Mouse (Mus musculus) midbrain, embryonic 11.5 days (tissue): Measurements from ENCODE around the gene Thy1. TPM values are rescaled to one million over a fixed set of nuclear protein-coding genes. Genes with fewer than 3 reads are reported as not detected.
A peak's percentile ranks its signal among the peaks of the same experiment; 100 is the strongest.

Source experiments
- ATAC-seq: fragments of 200-750 bp; cut with Nextera tagmentation; 2 replicates; pipeline ENCODE4 v1.8.0; 2017; ENCODE audit warnings: moderate TSS enrichment, moderate library complexity; ENCODE audit not compliant: low FRiP score
- DNase-seq: peaks from one replicate; pipeline ENCODE4 v3.0.0; 2015; ENCODE audit warnings: low spot score; ENCODE audit errors: missing footprints
- H3K27ac ChIP-seq: fragments of 300-500 bp; sonication (generic); 2 replicates; pipeline ENCODE4 v1.5.1; 2014; ENCODE audit warnings: low read depth, low read length
- H3K27me3 ChIP-seq: fragments of 300-500 bp; sonication (generic); 2 replicates; pipeline ENCODE4 v1.6.1; 2014; ENCODE audit warnings: mild to moderate bottlenecking, low read length, moderate library complexity, mixed read lengths; ENCODE audit not compliant: control insufficient read depth, insufficient read depth
- H3K36me3 ChIP-seq: fragments of 300-500 bp; sonication (generic); 2 replicates; pipeline ENCODE4 v1.6.1; 2014; ENCODE audit warnings: mild to moderate bottlenecking, low read length, moderate library complexity, mixed read lengths; ENCODE audit not compliant: control insufficient read depth, insufficient read depth
- H3K4me1 ChIP-seq: fragments of 300-500 bp; sonication (generic); 2 replicates; pipeline ENCODE4 v1.6.1; 2014; ENCODE audit warnings: low read length; ENCODE audit not compliant: control insufficient read depth, insufficient read depth
- H3K4me2 ChIP-seq: fragments of 300-500 bp; sonication (generic); 2 replicates; pipeline ENCODE4 v1.6.1; 2014; ENCODE audit warnings: mild to moderate bottlenecking, moderate library complexity
- H3K4me3 ChIP-seq: fragments of 300-500 bp; sonication (generic); 2 replicates; pipeline ENCODE4 v1.5.1; 2014; ENCODE audit warnings: low read depth, low read length
- H3K9ac ChIP-seq: fragments of 300-500 bp; sonication (generic); 2 replicates; pipeline ENCODE4 v1.6.1; 2014; ENCODE audit warnings: low read length
- H3K9me3 ChIP-seq: fragments of 300-500 bp; sonication (generic); 2 replicates; pipeline ENCODE4 v1.6.1; 2016; ENCODE audit warnings: low read length; ENCODE audit not compliant: control insufficient read depth
- WGBS: fragments of 180-500 bp; shearing (Covaris S2); extraction: QIAGEN DNeasy Blood & Tissue Kit; methylation state at CpG from one replicate; pipeline ENCODE4 v1.1.7; 2014; 5-methylcytosine and 5-hydroxymethylcytosine counted together
- polyA plus RNA-seq: library from polyadenylated mRNA; unstranded; fragments of >200 nt; fragmentation: Nextera tagmentation; extraction: Ambion mirVana; gene quantifications from 2 replicates; pipeline ENCODE4 v1.2.1, GENCODE M21; 2014

Gene Thy1
- polyA plus RNA-seq, 1 experiment from 2014 or later: not detected

DNA sequence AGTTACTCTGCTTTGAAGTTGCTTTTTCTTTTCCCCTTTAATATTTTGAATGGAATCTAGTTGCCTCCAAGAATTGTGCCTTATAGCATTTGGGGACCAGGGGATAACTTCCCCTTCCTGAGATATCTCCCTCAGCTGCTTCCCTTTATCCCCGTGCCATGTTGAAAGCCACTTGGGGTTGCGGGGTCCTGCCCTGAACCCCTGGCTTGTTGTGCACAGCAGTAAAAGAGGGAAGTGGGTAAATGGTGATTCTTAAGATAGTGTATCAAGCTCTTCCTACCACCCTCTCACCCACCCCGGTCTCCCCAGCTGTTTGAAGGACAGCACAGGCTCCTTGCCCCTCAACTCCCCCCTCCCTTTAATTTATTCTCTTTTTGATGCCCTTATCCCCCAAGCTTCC is 51.6 kb downstream of the Thy1 start:
- no peaks in the 10 kb centered on the region for H3K27me3 ChIP-seq
- no peak overlapping the region for H3K4me3 ChIP-seq
- peaks cover 15% of the 10 kb centered on the region for H3K4me1 ChIP-seq
- ATAC-seq (no peak), DNase-seq (no peak)
- no peaks in the 10 kb centered on the region for H3K9me3 ChIP-seq
- no peak overlapping the region for H3K27ac ChIP-seq
- no peak overlapping the region for H3K9ac ChIP-seq
- no peak overlapping the region for H3K4me2 ChIP-seq
- no peaks in the 10 kb centered on the region; the same call in 1 of the 2 replicates for H3K36me3 ChIP-seq
- WGBS: 71% methylated on average over 3 of the region's 3 CpGs

DNA sequence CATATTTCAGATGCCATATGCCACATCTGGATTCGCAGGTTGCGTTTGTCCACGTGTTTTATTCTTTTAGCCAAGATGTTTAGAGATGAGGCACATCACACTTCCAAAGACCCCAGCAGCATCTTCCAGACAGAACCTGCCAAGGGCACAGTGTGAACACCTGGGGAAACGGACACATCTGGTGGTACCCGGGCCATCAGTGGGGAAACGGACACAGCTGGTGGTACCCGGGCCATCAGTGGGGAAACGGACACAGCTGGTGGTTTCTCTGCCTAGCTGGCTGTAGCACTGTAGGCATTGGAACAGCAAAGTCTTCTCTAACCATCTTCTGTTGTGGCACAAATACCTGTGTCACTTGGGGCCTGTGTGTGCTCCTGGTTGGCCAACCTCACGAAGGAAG is 52.6 kb downstream of the Thy1 start:
- H3K9ac ChIP-seq: no peak overlapping the region
- no peaks in the 10 kb centered on the region for H3K9me3 ChIP-seq
- no peak overlapping the region for H3K4me3 ChIP-seq
- no peak for ATAC-seq
- no peak for DNase-seq
- no peaks in the 10 kb centered on the region for H3K27me3 ChIP-seq
- H3K4me2 ChIP-seq: no peak overlapping the region
- no peaks in the 10 kb centered on the region; the same call in 1 of the 2 replicates for H3K36me3 ChIP-seq
- H3K27ac ChIP-seq: no peak overlapping the region
- WGBS: 91% methylated on average over 9 of the region's 9 CpGs
- peaks cover 15% of the 10 kb centered on the region for H3K4me1 ChIP-seq

DNA sequence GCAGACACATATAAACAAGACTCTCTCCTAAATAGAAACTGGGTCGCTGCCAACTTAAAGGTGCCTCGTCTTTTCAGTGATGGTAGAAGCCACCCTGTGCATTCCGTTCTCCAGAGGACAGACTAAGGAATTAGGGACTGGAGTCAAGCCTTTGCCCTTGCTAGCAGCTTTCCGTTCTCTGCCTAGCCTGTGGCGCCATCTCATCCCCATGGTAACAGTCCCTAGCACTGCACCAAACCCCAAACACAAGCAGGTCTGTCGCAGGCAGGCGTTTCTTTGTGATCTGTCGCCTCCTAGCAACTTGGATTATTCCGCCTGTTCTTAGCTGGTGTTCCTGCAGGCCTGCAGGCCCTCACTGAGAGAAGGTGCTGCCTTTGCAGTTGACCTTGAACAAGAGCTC is 53.4 kb downstream of the Thy1 start:
- no peaks in the 10 kb centered on the region for H3K9me3 ChIP-seq
- H3K9ac ChIP-seq: 0 out of 2 replicates have a peak overlapping the region, but pooled peaks have one; percentile 16
- 11% methylated on average over 9 of the region's 9 CpGs for WGBS
- peak; percentile 66 for ATAC-seq
- H3K27ac ChIP-seq: no peak overlapping the region
- no peak overlapping the region for H3K4me3 ChIP-seq
- no peaks in the 10 kb centered on the region; the same call in 1 of the 2 replicates for H3K36me3 ChIP-seq
- no peaks in the 10 kb centered on the region for H3K27me3 ChIP-seq
- H3K4me1 ChIP-seq: peaks cover 16% of the 10 kb centered on the region
- DNase-seq: no peak
- H3K4me2 ChIP-seq: no peak overlapping the region

Other genes with a start within 250 kb of the Thy1 start
- gene Usp2, start 23.6 kb downstream of the Thy1 start, polyA plus RNA-seq: 7.3 and 9.7 TPM in 2 replicates
- not detected in 2 replicates for gene Mfrp, start 58.3 kb downstream of the Thy1 start, polyA plus RNA-seq
- gene C1qtnf5, start 63.9 kb downstream of the Thy1 start, polyA plus RNA-seq: 0.85 and 0.99 TPM in 2 replicates
- 0.23 and 0.36 TPM in 2 replicates for gene Gm49380, start 70.1 kb downstream of the Thy1 start, polyA plus RNA-seq
- 49.5 and 56.4 TPM in 2 replicates for gene Rnf26, start 70.1 kb downstream of the Thy1 start, polyA plus RNA-seq
- 14.5 and 15.2 TPM in 2 replicates for gene Mcam, start 91.1 kb downstream of the Thy1 start, polyA plus RNA-seq
- 20.9 and 22.2 TPM in 2 replicates for gene Cbl, start 190.7 kb downstream of the Thy1 start, polyA plus RNA-seq
- gene Ccdc153, start 197.3 kb downstream of the Thy1 start, polyA plus RNA-seq: not detected in 2 replicates
- gene Pdzd3, start 208.1 kb downstream of the Thy1 start, polyA plus RNA-seq: 0.23 TPM in 1 of 2 replicates, not detected in the other
- gene Nlrx1, start 225.2 kb downstream of the Thy1 start, polyA plus RNA-seq: 1.9 and 3.2 TPM in 2 replicates
- gene Abcg4, start 245.2 kb downstream of the Thy1 start, polyA plus RNA-seq: 3.2 and 4.8 TPM in 2 replicates